Mouse (Mus musculus) cerebellum, adult 18-20 months (tissue): ENCODE measurements around the gene Pdzd2.

Experiments used
- DNase-seq, 2 experiments: peaks; one replicate each; pipeline ENCODE4 v3.0.0; 2021

Gene Pdzd2

DNA sequence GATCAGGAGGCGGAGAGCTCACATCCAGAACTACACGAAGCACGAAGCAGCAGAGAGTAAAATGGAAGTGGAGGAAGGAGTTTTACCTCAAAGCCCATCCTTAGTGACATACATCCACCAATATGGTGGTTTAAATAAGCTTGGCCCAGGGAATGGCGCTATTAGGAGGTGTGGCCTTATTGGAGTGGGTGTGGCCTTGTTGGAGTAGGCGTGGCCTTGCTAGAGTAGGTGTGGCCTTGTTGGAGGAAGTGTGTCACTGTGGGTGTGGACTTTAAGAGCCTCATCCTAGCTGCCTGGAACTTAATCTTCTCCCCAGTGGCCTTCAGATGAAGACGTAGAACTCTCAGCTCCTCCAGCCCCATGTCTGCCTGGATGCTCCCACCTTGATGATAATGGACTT is 73.8 kb downstream of the Pdzd2 start:
- no peak for DNase-seq

DNA sequence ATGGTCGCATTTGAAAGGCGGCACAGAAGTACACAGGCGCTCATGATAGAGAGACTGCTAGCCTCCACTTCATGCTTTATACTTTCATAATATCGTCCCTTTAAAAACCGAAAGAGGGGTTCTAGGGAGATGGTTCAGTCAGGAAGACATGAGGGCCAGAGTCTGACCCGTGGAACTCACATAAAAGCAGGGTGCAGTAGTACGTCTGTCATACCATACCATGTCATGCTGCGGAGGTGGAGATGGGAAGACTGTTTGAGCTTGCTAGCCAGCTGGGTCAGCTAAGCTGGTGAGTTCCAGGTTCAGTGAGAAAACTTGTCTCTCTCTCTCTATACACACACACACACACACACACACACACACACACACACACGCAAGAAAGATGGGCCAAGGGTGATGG is 76.4 kb downstream of the Pdzd2 start:
- no peak for DNase-seq

GRCm38 (mm10) chr15:12660320-12660719 is 79.4 kb downstream of the Pdzd2 start:
- DNase-seq: no peak

DNA sequence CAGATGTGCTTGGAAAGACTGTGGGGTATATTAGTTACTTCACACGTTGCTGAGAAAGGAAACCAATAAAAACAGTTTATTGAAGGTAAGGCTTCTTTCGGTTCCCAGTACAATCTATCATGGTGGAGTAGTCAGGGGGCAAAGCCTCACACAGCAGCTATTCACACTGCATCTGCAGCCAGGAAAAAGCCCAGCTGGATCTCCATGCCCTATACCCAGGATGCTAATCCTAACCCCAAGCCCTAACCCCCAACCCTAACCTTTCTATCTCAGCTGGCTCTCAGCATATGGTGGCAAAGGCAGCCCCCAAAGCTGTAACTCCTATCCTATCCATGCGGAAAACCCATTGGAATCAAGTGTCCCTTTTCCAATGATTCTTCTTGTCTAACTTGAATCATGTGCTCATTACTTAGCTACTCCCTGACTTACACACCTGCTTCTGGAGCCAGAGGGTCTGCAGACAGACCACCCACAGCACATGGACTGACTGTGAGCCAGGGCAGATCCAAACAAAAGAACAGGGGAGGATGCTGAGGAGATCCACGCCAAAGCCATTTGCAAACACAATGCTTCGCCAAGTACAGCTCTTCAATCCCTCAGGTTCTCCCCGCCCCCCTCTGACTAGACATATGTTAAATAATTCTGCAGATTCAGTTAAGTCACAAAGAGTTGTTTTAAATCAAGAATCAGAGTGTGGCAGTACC is 83.6 kb downstream of the Pdzd2 start:
- DNase-seq: no peak

DNA sequence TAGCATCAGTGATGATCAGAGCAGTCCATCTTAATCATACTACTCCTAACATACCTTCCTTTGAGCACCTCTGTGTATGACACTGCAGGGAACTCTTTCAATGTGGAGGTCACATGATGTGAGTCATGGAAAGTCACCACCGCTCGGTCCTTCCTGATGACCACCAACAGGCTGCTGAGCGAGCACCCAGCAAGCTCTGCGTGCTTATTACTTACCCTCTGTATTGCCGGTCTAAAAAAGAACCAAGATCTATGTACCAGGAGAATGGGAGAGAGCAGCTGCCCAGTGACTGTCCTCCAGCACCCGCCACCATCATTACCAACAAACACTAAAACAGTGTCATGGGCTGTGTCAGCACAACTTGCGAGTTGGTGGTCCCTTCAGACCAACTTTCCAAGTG is 84.4 kb downstream of the Pdzd2 start:
- no peak for DNase-seq

DNA sequence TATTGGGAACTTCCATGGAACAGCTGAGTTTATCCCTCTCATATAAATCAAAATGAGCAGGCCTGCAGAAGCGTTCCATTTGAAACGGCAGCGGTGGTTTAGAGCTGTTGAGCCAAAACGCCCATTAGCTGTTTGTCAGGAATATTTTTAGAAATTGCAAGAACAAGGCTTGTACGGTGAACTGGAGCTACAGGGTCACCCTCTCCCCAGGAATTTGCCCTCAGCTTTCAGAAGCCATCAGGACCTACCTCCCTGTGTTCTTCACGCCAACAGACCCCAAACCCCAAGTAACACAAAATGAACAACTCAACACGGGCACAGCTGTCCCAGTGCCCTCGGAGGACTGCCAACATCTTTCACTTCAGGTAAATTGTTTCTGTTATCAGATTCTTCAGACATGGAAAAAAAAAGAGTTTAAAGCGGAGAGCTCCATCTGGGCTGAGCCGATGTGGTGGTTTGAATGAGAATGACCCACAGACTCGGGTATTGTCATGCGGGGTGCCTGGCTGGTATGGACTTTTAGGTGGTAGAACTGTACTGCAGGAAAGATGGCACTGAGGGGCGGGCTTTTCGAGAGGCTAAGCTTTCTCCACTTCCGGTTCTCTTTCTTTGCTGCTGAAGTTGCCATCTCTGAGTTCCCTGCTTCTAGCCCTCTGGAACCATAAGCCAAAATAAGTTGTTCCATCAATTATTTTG is 87.2 kb downstream of the Pdzd2 start:
- no peak for DNase-seq

GRCm38 (mm10) chr15:12650236-12650635 is 89.5 kb downstream of the Pdzd2 start:
- no peak for DNase-seq

DNA sequence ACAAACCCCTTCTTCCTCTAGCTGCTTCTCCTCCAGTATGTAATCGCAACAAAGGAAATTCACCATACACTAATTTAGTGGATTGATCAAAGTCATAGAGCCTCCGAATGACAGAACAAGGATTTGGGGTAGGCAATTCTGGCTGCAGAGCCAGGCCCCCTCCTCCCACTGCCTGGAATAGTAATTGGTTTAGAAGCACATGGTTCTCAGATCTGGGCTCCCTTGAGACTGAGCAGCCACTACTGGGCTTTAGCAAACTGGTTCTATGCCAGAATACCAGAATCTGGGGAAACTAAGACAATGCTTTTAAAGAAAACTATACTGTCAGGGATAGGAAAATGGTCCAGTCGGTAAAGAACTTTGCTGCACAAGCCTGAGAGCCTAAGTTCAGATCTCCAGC is 90.0 kb downstream of the Pdzd2 start:
- no peak for DNase-seq

- no peak for DNase-seq
Observed at GRCm38 (mm10) chr15:12649131-12649530, 90.6 kb downstream of the Pdzd2 start.

DNA sequence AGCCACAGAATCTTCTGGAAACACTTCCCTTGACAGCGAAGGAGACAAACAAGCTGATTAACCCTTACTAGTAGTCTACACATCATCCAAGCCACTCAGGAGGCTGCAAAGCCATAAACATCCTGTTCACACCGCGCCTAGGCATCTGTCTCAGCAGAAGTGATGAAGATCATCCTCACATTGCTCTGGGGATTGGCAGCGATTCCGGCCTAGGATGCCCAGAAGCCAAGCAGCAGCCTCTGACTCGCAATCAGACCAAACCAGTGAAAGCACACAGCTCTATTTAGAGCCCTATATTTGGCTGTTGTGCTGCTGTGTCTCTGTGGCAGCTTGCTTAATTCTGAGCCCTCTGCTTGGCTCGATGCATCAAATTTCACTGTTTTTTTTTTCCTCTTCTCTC is 99.0 kb downstream of the Pdzd2 start:
- no peak for DNase-seq

- DNase-seq: no peak
Observed at GRCm38 (mm10) chr15:12639776-12640175, 99.9 kb downstream of the Pdzd2 start.

GRCm38 (mm10) chr15:12639181-12639580 is 100.5 kb downstream of the Pdzd2 start:
- no peak for DNase-seq

DNA sequence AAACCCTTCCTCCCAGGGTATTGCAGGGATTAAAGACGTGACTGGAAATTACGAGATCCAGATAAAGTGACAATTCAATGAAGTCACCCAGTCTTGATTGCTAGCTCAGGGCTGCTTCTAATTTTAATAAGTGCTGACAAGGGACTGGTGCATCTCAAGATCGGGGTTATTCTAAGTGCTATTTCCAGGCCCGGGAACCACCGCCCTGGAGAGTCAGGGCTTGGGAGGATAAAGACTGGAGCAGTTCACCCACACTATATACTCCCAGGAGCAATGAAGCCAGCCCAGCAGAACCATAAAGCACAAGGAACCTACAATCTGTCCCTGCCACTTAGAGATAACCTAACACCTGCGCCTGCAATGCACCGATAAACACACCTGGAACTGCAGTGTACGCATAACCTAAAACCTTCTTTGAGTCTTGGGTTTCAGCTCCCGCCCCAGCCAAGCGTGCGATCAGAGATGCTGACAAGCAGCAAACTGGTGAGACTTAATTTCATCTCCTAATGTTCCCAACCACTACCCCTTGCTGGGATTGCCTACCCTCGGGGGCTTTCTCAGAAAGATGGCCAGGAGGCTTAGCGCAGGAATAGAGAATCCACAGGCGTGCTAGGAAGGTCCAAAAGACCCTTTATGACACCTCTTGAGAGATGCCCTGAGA is 101.2 kb downstream of the Pdzd2 start:
- no peak for DNase-seq

DNA sequence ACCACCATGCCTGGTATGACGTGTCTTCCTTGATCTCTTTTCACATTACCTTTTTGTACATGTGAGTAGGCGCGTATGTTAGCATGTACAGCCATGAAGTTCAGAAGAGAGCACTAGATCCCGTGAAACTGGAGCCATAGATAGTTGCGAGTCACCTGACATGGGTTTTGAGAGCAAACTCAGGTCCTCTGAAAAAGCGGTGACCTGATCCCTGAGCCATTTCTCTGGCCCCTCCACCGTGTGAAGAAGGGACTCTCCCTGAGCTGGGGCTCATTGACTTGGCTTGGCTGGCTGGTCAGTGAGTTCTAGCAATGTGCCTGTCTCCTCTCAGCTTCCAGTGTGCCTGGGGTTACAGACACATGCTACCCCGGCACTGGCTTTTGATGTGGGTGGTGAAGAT is 102.2 kb downstream of the Pdzd2 start:
- DNase-seq: no peak

DNA sequence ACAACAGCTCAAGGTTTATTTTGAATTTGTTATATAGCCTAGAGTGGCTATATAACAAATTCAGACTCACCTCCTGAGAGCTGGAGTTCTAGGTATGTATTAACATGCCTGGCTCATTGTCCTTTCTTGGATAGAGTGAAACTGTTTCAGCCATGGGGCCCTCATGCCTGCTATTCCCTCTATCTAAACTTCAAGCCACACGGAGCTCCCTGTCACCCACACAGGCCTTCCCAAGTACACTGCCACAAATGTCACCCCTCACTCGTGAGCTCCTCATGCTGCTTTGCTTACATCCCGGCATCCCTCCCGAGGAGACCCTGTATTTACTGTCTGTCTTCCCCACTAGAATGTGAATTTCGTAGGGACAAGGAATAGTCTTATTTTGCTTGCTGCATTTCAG is 103.3 kb downstream of the Pdzd2 start:
- no peak for DNase-seq

- no peak for DNase-seq
Observed at GRCm38 (mm10) chr15:12634921-12635320, 104.8 kb downstream of the Pdzd2 start.

DNA sequence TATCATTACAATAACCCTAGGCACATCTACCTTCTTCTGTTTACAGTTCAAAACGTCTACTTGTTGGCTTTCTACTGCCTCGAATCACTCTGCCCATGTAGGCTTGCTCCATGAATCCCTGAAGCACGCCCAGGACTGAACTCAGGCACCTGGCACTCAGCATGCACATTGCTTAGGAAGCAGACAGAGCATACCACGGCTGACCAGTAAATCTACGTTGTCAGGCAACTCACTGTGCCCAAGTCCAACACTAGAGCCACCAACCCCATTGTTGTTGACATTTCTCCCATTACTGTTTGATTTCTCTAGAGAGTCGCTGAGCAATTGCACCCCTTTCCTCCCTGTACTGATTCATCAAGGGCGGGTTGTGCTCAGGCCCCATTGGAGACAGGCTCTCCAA is 110.6 kb downstream of the Pdzd2 start:
- DNase-seq: no peak

DNA sequence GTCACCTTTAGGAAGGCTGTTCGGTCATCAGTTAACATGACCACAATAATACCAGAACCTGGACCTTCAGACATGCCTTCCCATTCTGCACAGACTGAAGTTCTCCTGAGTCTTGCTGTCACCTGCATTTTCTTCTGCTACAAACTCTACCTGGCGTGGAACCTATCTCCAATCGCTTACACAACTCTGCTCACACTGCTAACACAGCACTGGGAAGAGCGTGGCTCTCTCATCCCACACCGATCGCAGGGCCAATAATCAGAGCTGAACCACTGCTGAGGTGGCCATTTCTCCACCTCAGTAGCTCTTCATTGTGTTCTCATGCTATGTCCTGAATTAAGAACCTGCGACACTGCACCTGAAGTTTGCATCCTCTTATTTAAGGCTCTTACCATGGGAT is 111.3 kb downstream of the Pdzd2 start:
- no peak for DNase-seq

DNA sequence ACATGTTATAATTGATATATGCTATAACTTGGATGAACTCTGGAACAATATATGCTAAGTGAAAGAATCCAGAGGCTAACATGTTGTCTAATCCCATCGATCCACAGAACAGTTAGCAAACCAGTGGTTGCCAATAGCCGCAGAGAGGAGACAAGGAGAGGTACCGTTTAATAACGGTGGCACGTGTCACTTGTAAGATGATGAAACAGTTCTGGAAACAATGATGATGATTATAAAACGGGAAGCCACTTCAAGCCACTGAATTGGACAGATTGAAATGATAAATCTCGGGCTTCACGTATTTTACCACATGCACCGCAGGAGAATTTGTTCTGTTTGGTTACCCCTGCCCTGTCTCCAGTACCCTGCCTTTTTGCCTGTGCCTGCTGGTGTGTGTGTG is 112.8 kb downstream of the Pdzd2 start:
- no peak for DNase-seq

DNA sequence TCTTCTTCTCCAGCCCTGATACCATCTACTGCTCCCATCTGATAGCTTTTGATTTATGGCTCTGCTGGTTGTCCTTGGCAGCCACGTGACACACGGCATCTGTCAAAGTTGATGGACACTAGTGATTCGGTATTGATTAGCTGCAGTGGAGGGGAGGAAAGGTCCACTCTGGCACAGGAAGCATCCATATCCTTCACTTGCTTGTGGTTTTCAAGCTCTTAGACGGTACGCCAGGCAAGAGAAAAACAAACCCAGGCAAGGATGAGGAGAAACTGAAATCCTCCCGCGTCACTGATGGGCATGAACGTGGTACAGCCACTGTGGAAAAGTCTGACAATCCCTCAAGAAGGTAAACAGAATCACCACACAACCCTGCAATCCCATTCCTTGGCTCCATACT is 113.6 kb downstream of the Pdzd2 start:
- DNase-seq: no peak

- DNase-seq: no peak
Observed at GRCm38 (mm10) chr15:12625524-12625923, 114.2 kb downstream of the Pdzd2 start.

GRCm38 (mm10) chr15:12623521-12623920 is 116.2 kb downstream of the Pdzd2 start:
- DNase-seq: no peak

DNA sequence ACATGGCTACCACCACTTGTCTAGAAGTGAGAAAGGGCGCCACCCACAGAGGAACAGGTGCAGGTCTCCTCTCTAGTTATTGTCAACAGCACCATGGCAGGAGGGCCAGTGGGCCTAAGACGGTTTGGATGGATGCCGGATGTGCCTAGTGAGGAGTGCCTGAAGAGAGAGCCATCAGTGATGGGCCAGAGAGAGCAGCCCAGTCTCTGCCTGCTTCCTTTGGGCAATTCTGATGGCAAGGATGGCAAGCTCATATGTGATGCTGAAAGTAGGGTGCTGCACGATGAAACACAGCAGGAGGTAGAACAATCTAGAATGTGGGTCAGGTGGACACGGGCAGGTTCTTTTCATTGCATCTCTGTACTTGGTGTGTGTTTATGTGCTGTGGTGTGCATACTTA is 117.0 kb downstream of the Pdzd2 start:
- no peak for DNase-seq

DNA sequence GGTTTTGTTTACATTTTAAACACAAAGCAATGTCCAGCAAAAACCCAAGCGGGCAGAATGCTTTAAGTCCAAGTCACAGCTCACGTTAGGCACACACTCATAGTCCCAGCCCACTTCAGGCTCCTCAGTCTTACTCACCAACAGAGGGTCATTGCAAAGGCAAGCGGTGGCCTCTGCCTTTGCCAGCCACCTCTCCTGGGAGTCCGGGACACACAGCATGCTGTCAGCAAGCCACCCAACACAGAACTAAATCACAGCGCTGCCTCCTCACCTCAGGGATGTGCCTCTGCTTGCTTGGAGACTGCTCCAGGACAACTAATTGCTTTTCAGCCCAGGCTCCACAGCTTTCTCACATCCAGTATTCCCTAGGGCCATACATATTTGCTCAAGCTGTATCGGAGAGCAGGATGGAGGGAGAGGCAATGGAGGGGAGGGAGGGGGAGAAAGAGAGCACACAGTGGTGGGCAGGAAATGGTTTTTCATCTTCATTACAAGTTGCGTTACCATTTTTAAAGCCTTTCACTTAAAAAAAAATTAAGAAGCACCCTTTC is 117.6 kb downstream of the Pdzd2 start:
- no peak for DNase-seq
